Mouse (Mus musculus) lung, postnatal 0 days (tissue): ENCODE measurements at regions not wholly inside any gene's neighbourhood (a gene's known extent, or its start where the extent isn't known, plus 50 kb on each side); places are given as distances from the start of the nearest gene placed in this dataset.

Experiments
- CTCF ChIP-seq: IDR thresholded peaks from 2 replicates; pipeline ENCODE4 v1.5.1; 2016; ENCODE audit warnings: antibody characterized with exemption, mild to moderate bottlenecking
- EP300 ChIP-seq: IDR thresholded peaks from 2 replicates; pipeline ENCODE4 v1.6.1; 2016; ENCODE audit warnings: antibody characterized with exemption, mild to moderate bottlenecking, control low read depth

- TF ChIP-seq CTCF = no peak
- TF ChIP-seq EP300 = 0 out of 2 replicates have a peak, but pooled peaks have one; percentile 71
These were observed 234.1 kb downstream of the Cd83 start for GRCm38 (mm10) chr13:44018489-44019303.
